Mouse (Mus musculus): ENCODE data around the gene 1700011M02Rik. TPM values are rescaled to one million over a fixed set of nuclear protein-coding genes. Genes with fewer than 3 reads are reported as not detected.
A peak's percentile ranks its signal among the peaks of the same experiment; 100 is the strongest.
"Not testable (repeated sequence)": the region's sequence is repeated elsewhere in the genome, so short reads cannot be mapped to it uniquely, and the experiment has no call there.

1700011M02Rik gene
- not detected in 2 replicates for polyA plus RNA-seq (2014; fragmentation: Nextera tagmentation; extraction: Ambion mirVana)

DNA sequence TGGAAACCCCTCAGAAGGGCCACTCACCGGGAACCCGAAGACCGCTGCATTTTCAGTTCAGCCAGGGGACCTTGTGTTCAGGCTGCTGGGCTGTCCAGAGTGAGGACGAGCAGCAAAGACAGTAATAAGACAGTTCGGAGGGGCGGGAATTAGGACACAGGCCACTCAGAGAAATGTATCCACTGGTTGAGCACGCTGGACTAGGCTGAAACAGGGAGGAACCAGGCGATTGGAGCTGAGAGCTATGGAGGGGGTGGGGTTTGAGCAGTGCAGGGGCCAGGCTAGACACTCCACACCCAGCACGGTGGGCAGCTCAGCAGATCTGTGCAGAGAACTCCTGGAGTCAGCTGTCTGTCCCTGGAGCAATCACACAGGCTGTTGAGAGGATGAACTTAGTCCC, at the start of gene 1700011M02Rik, which contains the start of gene Dmrtc1a:
Gene 1700011M02Rik, plus strand, starts transcription at position 319 of the 400 bp plus-strand sequence.
Gene Dmrtc1a, minus strand, starts transcription at position 101 of the 400 bp plus-strand sequence.
- not testable (repeated sequence) for ATAC-seq (ENCODE audit: low FRiP score); H3K9me3 ChIP-seq (ENCODE audit: control insufficient read depth, low read length); H3K36me3 ChIP-seq (replicated peaks; ENCODE audit: control insufficient read depth, insufficient read depth); H3K27ac ChIP-seq; DNase-seq (ENCODE audit: low spot score); H3K4me1 ChIP-seq (replicated peaks; ENCODE audit: control insufficient read depth, insufficient read depth, low read length); H3K4me3 ChIP-seq (replicated peaks; ENCODE audit: low read length); H3K4me2 ChIP-seq (replicated peaks); H3K9ac ChIP-seq
- 0 out of 2 replicates have a peak, but pooled peaks cover 16% of the 10 kb centered on the region for H3K27me3 ChIP-seq (ENCODE audit: control insufficient read depth, insufficient read depth, low read length)
- 84% methylated on average over 6 of the region's 9 CpGs for WGBS

DNA sequence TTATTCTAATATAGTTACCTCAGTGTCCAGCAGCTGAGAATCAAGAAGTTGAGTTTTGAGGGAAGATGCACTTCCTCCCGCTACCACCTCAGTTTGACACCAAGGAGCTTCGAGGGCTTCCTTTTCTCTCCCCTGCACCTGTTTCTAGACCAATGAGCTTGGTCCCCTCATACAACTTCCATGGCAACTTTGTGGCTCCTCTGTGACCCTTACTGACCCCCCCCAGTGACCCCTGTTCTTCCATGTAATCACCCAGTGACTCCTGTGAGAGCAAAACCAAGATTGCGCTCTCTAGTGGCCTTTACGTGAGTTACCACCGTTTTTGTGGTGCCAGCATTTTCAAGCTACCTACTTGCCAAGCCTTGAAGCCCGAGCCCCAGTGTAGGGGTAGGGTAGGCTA, 40.8 kb upstream of the 1700011M02Rik start, which contains the start of gene 1700031F05Rik:
Gene 1700031F05Rik, minus strand, starts transcription at position 101 of the 400 bp plus-strand sequence.
- Histone ChIP-seq H3K36me3 (replicated peaks; ENCODE audit: control insufficient read depth, insufficient read depth) (no peaks in the 10 kb centered on the region), H3K4me2 (replicated peaks) (no peak within 1 kb of the TSS), H3K4me1 (replicated peaks; ENCODE audit: control insufficient read depth, insufficient read depth, low read length) (no peaks in the 10 kb centered on the region), H3K27me3 (ENCODE audit: control insufficient read depth, insufficient read depth, low read length) (no peaks in the 10 kb centered on the region), H3K9ac (no peak within 1 kb of the TSS), H3K27ac (no peak within 1 kb of the TSS), H3K9me3 (ENCODE audit: control insufficient read depth, low read length) (no peaks in the 10 kb centered on the region), H3K4me3 (replicated peaks; ENCODE audit: low read length) (no peak within 1 kb of the TSS)
- no peak for DNase-seq (ENCODE audit: low spot score)
- no peak for ATAC-seq (ENCODE audit: low FRiP score)
- WGBS = 86% methylated on average over 6 of the region's 6 CpGs

DNA sequence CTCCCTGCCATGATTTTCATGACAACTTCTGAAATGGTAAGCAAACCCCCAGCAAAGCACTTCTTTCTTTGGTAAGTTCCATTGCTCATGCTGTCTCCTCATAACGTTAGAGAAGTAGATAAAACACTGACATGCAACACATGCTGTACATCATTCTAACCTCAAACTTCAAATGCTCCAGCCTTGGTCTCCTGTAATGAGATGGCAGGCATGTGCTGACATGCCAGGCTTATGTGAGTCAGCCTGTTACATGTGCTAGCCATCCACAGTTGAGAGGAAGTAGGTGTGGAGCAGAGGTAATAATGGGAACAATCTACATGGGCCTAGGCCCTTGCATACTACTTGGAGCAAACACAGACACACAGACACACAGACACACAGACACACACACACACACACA, 6.1 kb downstream of the 1700011M02Rik start:
- ATAC-seq (ENCODE audit: low FRiP score); H3K4me2 ChIP-seq (replicated peaks); H3K9me3 ChIP-seq (ENCODE audit: control insufficient read depth, low read length); H3K4me1 ChIP-seq (replicated peaks; ENCODE audit: control insufficient read depth, insufficient read depth, low read length); H3K4me3 ChIP-seq (replicated peaks; ENCODE audit: low read length); H3K9ac ChIP-seq; DNase-seq (ENCODE audit: low spot score); H3K36me3 ChIP-seq (replicated peaks; ENCODE audit: control insufficient read depth, insufficient read depth); H3K27me3 ChIP-seq (ENCODE audit: control insufficient read depth, insufficient read depth, low read length); H3K27ac ChIP-seq: not testable (repeated sequence)
- 77% methylated on average over 1 of the region's 1 CpGs for WGBS

- not testable (repeated sequence) for H3K9me3 ChIP-seq (ENCODE audit: control insufficient read depth, low read length); H3K27ac ChIP-seq; H3K4me3 ChIP-seq (replicated peaks; ENCODE audit: low read length); H3K4me1 ChIP-seq (replicated peaks; ENCODE audit: control insufficient read depth, insufficient read depth, low read length); H3K36me3 ChIP-seq (replicated peaks; ENCODE audit: control insufficient read depth, insufficient read depth); H3K27me3 ChIP-seq (ENCODE audit: control insufficient read depth, insufficient read depth, low read length); H3K4me2 ChIP-seq (replicated peaks); H3K9ac ChIP-seq
- peak; percentile 50 for DNase-seq (ENCODE audit: low spot score)
- ATAC-seq (ENCODE audit: low FRiP score) = peak; percentile 62; the same call in 1 of the 2 replicates
- WGBS = 14% methylated on average over 4 of the region's 4 CpGs
Measured at GRCm38 (mm10) chrX:102926707-102927106, 18.0 kb downstream of the 1700011M02Rik start.

GRCm38 (mm10) chrX:102928072-102928471, 19.4 kb downstream of the 1700011M02Rik start, which contains the start of gene 1700018G05Rik:
Gene 1700018G05Rik (plus strand): TSS chrX:102928372.
- DNase-seq (ENCODE audit: low spot score); H3K9me3 ChIP-seq (ENCODE audit: control insufficient read depth, low read length); H3K4me3 ChIP-seq (replicated peaks; ENCODE audit: low read length); ATAC-seq (ENCODE audit: low FRiP score); H3K4me1 ChIP-seq (replicated peaks; ENCODE audit: control insufficient read depth, insufficient read depth, low read length); H3K4me2 ChIP-seq (replicated peaks); H3K27ac ChIP-seq; H3K36me3 ChIP-seq (replicated peaks; ENCODE audit: control insufficient read depth, insufficient read depth); H3K9ac ChIP-seq; H3K27me3 ChIP-seq (ENCODE audit: control insufficient read depth, insufficient read depth, low read length): not testable (repeated sequence)
- 89% methylated on average over 6 of the region's 6 CpGs for WGBS

- WGBS = 41% methylated on average over 12 of the region's 12 CpGs
- Histone ChIP-seq H3K4me3 (replicated peaks; ENCODE audit: low read length) (peak overlapping the region; percentile 51), H3K9me3 (ENCODE audit: control insufficient read depth, low read length) (no peaks in the 10 kb centered on the region), H3K27ac (no peak overlapping the region; the same call in 1 of the 2 replicates), H3K4me2 (replicated peaks) (peak overlapping the region; percentile 63), H3K4me1 (replicated peaks; ENCODE audit: control insufficient read depth, insufficient read depth, low read length) (no peaks in the 10 kb centered on the region), H3K27me3 (ENCODE audit: control insufficient read depth, insufficient read depth, low read length) (peaks cover 17% of the 10 kb centered on the region; the same call in 1 of the 2 replicates), H3K36me3 (replicated peaks; ENCODE audit: control insufficient read depth, insufficient read depth) (no peaks in the 10 kb centered on the region), H3K9ac (peak overlapping the region; percentile 76)
- ATAC-seq (ENCODE audit: low FRiP score) (no peak), DNase-seq (ENCODE audit: low spot score) (no peak)
Measured at GRCm38 (mm10) chrX:102932992-102933570, 24.4 kb downstream of the 1700011M02Rik start.

DNA sequence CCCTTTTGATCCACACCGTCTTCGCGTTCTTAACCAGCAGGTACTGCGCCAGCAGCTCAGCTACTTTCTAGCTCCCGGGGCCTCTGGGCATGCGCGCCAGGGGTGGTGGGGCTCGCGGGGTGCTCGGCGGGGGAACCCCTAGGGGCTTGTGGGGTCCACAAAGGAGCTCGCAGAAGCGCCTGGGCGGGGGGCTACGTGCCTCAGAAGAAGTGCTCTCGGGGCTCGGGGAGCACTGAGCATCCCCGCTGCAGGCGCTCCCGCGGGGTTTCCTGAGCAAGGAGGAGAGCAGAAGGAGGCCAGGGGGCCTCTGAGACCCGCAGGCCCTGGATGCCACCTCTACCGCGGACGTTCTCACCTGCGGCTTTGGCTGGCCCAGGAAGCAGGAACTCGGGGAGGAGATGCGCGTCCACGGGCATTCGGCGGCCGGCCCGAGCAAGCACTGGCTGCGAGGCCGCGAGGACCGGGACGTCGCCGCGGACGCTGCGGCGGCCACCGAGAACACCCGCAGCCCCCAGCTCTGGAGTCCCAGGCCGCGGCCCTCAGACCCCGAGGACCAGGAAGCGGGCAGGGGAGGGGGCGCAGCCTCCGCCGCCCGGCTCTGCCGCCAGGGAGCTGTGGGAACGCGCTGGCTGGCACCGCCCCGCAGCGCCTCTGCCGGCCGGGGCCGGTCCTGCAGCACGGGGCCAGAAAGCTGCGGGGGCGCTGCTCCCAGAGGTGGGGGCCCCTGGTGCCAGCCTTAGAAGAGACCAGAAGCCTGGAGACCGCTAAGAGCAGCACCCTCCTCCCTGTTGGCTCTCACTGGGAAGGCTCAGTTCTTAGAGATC, 25.1 kb downstream of the 1700011M02Rik start:
- ATAC-seq (ENCODE audit: low FRiP score) (peak; percentile 82), DNase-seq (ENCODE audit: low spot score) (peak; percentile 50)
- peak overlapping the region; percentile 54; the same call in 1 of the 2 replicates for H3K27ac ChIP-seq
- H3K9me3 ChIP-seq (ENCODE audit: control insufficient read depth, low read length) = no peaks in the 10 kb centered on the region
- no peaks in the 10 kb centered on the region for H3K36me3 ChIP-seq (replicated peaks; ENCODE audit: control insufficient read depth, insufficient read depth)
- H3K9ac ChIP-seq = peak overlapping the region; percentile 76
- WGBS = 18% methylated on average over 40 of the region's 68 CpGs
- H3K4me3 ChIP-seq (replicated peaks; ENCODE audit: low read length) = peak overlapping the region; percentile 51
- peak overlapping the region; percentile 63 for H3K4me2 ChIP-seq (replicated peaks)
- H3K4me1 ChIP-seq (replicated peaks; ENCODE audit: control insufficient read depth, insufficient read depth, low read length) = no peaks in the 10 kb centered on the region
- peaks cover 17% of the 10 kb centered on the region; the same call in 1 of the 2 replicates for H3K27me3 ChIP-seq (ENCODE audit: control insufficient read depth, insufficient read depth, low read length)

GRCm38 (mm10) chrX:102934395-102934764, 25.7 kb downstream of the 1700011M02Rik start:
- 61% methylated on average over 8 of the region's 8 CpGs for WGBS
- peak overlapping the region; percentile 51 for H3K4me3 ChIP-seq (replicated peaks; ENCODE audit: low read length)
- DNase-seq (ENCODE audit: low spot score) = no peak
- H3K27ac ChIP-seq = no peak overlapping the region
- peaks cover 17% of the 10 kb centered on the region; the same call in 1 of the 2 replicates for H3K27me3 ChIP-seq (ENCODE audit: control insufficient read depth, insufficient read depth, low read length)
- H3K4me2 ChIP-seq (replicated peaks) = peak overlapping the region; percentile 63
- no peaks in the 10 kb centered on the region for H3K4me1 ChIP-seq (replicated peaks; ENCODE audit: control insufficient read depth, insufficient read depth, low read length)
- no peak for ATAC-seq (ENCODE audit: low FRiP score)
- no peaks in the 10 kb centered on the region for H3K9me3 ChIP-seq (ENCODE audit: control insufficient read depth, low read length)
- H3K36me3 ChIP-seq (replicated peaks; ENCODE audit: control insufficient read depth, insufficient read depth) = no peaks in the 10 kb centered on the region
- peak overlapping the region; percentile 76; the same call in 1 of the 2 replicates for H3K9ac ChIP-seq

GRCm38 (mm10) chrX:102936743-102937142, 28.0 kb downstream of the 1700011M02Rik start:
- H3K27ac ChIP-seq = no peak overlapping the region
- H3K4me1 ChIP-seq (replicated peaks; ENCODE audit: control insufficient read depth, insufficient read depth, low read length) = no peaks in the 10 kb centered on the region
- H3K4me2 ChIP-seq (replicated peaks) = no peak overlapping the region
- H3K27me3 ChIP-seq (ENCODE audit: control insufficient read depth, insufficient read depth, low read length) = peaks cover 17% of the 10 kb centered on the region; the same call in 1 of the 2 replicates
- no peaks in the 10 kb centered on the region for H3K36me3 ChIP-seq (replicated peaks; ENCODE audit: control insufficient read depth, insufficient read depth)
- H3K4me3 ChIP-seq (replicated peaks; ENCODE audit: low read length) = no peak overlapping the region
- no peak overlapping the region for H3K9ac ChIP-seq
- WGBS = 76% methylated on average over 5 of the region's 5 CpGs
- H3K9me3 ChIP-seq (ENCODE audit: control insufficient read depth, low read length) = no peaks in the 10 kb centered on the region
- ATAC-seq (ENCODE audit: low FRiP score) (no peak), DNase-seq (ENCODE audit: low spot score) (no peak)
